Mouse (Mus musculus): ENCODE results near the gene Tmub1. TPM values are rescaled to one million over a fixed set of nuclear protein-coding genes. Genes with fewer than 3 reads are reported as not detected.

The Tmub1 gene
- polyA plus RNA-seq, 1 experiment = 60.0 TPM

DNA sequence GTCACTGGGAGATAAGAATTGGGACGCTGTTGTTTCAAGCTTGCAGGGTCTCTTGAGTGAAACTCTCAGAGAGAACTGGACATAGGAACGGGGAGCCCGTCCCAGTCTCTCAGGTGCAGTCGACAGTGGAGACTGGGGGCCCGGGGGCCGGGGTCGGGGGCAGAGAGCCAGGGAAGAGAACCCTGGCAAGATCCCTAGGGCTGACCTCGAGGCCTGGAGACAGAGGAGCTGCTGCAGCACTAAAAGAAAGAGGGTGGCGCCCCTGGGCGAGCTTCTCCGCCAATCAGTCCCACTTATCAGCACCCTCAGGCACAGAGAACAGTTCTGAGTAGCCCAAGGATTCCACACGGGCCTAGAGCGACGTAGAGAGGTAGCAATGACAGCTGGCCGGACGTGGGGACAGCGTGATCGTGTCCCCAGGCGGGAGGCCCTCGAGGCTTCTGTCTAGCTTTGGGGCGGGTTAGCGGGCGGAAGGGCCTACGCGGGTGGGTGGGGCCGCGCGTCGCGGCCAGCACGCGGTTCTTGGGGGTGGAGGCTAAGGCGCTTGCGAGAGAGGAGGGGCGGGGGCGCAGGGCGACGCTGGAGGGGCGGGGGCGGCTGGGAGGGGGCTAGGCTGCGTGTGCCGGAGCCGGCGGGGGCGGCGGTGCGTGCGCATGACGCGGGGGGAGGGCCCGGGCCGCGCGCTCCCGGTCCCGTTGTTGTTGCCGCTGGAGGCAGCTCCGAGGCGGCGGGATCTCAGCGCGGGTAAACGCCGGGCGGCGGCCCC, 3.8 kb upstream of the Tmub1 start:
- TF ChIP-seq POLR2A (IDR thresholded peaks at IDR 0.05; ENCODE audit: low read depth, low read length) = peak; percentile 47
- TF ChIP-seq CTCF (conservative IDR thresholded peaks at IDR 0.05; ENCODE audit: insufficient read depth, insufficient read length, low read depth, low read length) = no peak
- DNase-seq = peak; percentile 88
- peaks cover 13% of the 10 kb centered on the region for H3K4me1 ChIP-seq (ENCODE audit: control insufficient read depth, insufficient read depth, low read length)

DNA sequence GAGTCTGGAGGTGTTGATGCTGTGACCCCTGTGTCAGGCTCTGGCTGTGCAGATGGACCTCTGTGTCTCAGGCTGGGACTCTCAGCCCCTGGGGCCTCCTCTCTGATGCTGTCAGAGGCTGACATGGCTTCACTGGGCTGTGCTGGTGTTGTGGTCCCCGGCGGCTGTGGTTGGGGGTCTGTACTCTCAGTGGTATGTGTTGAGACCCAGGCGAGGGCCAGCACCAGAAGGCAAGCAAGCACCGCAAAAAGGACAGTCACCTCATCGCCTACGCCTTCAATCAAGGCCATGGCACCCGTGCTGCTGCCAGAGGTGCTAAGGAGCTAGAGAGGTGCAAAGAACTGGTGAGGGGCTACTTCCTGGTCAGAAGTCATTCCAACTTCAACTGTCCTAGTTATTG, 1.0 kb downstream of the Tmub1 start:
- H3K27ac ChIP-seq (ENCODE audit: insufficient read depth, low read depth, low read length) = no peak overlapping the region
- no peaks in the 10 kb centered on the region for H3K27me3 ChIP-seq (replicated peaks; ENCODE audit: control insufficient read depth, insufficient read depth, low read length)
- no peak for TF ChIP-seq POLR2A (IDR thresholded peaks at IDR 0.05; ENCODE audit: low read depth, low read length)
- no peak for TF ChIP-seq CTCF (conservative IDR thresholded peaks at IDR 0.05; ENCODE audit: insufficient read depth, insufficient read length, low read depth, low read length)
- H3K36me3 ChIP-seq (ENCODE audit: control insufficient read depth, insufficient read depth, low read length) = no peaks in the 10 kb centered on the region
- H3K4me1 ChIP-seq (ENCODE audit: control insufficient read depth, insufficient read depth, low read length) = peaks cover 18% of the 10 kb centered on the region
- H3K4me3 ChIP-seq (ENCODE audit: insufficient read depth, low read depth, low read length) = no peak overlapping the region
- no peak for DNase-seq
- 96% methylated on average over 7 of the region's 7 CpGs for WGBS

More for the DNA sequence above, 3.8 kb upstream of the Tmub1 start:
- Histone ChIP-seq H3K4me3 (ENCODE audit: insufficient read depth, low read depth, low read length) (peak overlapping the region; percentile 71), H3K27ac (ENCODE audit: insufficient read depth, low read depth, low read length) (peak overlapping the region; percentile 92), H3K27me3 (replicated peaks; ENCODE audit: control insufficient read depth, insufficient read depth, low read length) (no peaks in the 10 kb centered on the region), H3K36me3 (ENCODE audit: control insufficient read depth, insufficient read depth, low read length) (no peaks in the 10 kb centered on the region)
- WGBS = 4% methylated on average over 66 of the region's 66 CpGs

DNA sequence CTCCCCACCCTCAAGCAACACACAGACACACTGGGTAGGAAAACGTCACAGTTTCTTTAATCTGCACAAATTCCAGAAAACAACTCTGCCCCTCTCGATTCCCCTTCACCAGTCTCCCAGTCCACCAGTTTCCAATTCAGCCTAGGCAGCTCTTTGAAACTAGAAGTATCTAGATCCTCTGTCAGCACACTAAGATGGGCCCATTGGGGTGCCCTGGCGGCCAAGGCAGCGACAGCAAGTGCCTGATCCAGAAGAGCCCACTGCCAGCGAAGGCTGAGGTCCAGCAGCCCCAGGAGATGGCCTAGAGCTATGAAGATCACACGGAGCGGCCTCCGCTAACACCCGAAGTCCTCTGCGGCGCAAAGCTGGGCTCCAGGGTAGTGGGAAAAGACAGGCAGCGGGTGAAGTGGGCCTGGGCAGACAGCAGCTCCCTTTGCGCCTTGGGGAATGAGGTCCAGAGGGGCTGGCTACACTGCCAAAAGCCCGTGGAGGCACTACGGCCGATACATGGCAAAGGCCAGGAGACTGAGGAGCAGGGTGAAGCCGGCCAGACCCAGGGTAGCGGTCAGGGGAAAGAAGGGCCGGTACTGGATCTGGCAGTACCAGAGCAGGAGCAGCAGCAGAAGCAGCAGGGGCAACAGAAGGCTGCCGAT, 2.1 kb downstream of the Tmub1 start:
- TF ChIP-seq CTCF (conservative IDR thresholded peaks at IDR 0.05; ENCODE audit: insufficient read depth, insufficient read length, low read depth, low read length) (no peak), POLR2A (IDR thresholded peaks at IDR 0.05; ENCODE audit: low read depth, low read length) (no peak)
- WGBS = 63% methylated on average over 20 of the region's 20 CpGs
- Histone ChIP-seq H3K4me3 (ENCODE audit: insufficient read depth, low read depth, low read length) (peak overlapping the region; percentile 96), H3K36me3 (ENCODE audit: control insufficient read depth, insufficient read depth, low read length) (no peaks in the 10 kb centered on the region), H3K27me3 (replicated peaks; ENCODE audit: control insufficient read depth, insufficient read depth, low read length) (no peaks in the 10 kb centered on the region), H3K4me1 (ENCODE audit: control insufficient read depth, insufficient read depth, low read length) (peaks cover 18% of the 10 kb centered on the region), H3K27ac (ENCODE audit: insufficient read depth, low read depth, low read length) (peak overlapping the region; percentile 86)
- DNase-seq = no peak

GRCm38 (mm10) chr5:24444746-24445427, 2.8 kb downstream of the Tmub1 start, which contains the start of gene Fastk:
TSS of gene Fastk (minus strand) at chr5:24445287.
- WGBS = under 1% methylated on average over 60 of the region's 60 CpGs
- no peaks in the 10 kb centered on the region for H3K36me3 ChIP-seq (ENCODE audit: control insufficient read depth, insufficient read depth, low read length)
- peak; percentile 96 for DNase-seq
- H3K27ac ChIP-seq (ENCODE audit: insufficient read depth, low read depth, low read length) = peak within 1 kb of the TSS; percentile 96
- H3K27me3 ChIP-seq (replicated peaks; ENCODE audit: control insufficient read depth, insufficient read depth, low read length) = no peaks in the 10 kb centered on the region
- peaks cover 18% of the 10 kb centered on the region for H3K4me1 ChIP-seq (ENCODE audit: control insufficient read depth, insufficient read depth, low read length)
- no peak for TF ChIP-seq CTCF (conservative IDR thresholded peaks at IDR 0.05; ENCODE audit: insufficient read depth, insufficient read length, low read depth, low read length)
- TF ChIP-seq POLR2A (IDR thresholded peaks at IDR 0.05; ENCODE audit: low read depth, low read length) = peak; percentile 46
- peak within 1 kb of the TSS; percentile 96 for H3K4me3 ChIP-seq (ENCODE audit: insufficient read depth, low read depth, low read length)

DNA sequence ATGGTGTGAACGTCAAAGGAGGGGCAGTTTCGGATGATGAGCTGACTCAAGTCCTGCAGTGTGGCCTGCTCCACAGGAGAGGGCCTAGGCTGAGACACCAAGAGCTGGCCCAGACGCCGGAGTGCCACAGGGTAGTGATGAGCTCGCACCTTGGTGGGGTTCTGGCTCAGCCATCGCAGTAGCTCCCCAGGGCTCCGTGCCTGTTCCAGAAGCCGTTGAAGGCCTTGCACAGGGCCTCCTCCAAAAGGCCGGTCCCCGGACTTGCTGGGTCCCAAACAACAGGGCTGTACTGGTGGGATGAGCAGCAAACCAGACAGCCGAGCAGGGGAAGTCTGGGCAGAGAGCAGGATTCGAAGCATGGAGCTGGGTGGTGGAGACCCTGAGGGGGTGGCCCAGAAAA, 3.7 kb downstream of the Tmub1 start:
- no peaks in the 10 kb centered on the region for H3K27me3 ChIP-seq (replicated peaks; ENCODE audit: control insufficient read depth, insufficient read depth, low read length)
- no peak for DNase-seq
- 72% methylated on average over 12 of the region's 12 CpGs for WGBS
- peaks cover 18% of the 10 kb centered on the region for H3K4me1 ChIP-seq (ENCODE audit: control insufficient read depth, insufficient read depth, low read length)
- TF ChIP-seq POLR2A (IDR thresholded peaks at IDR 0.05; ENCODE audit: low read depth, low read length) = no peak
- TF ChIP-seq CTCF (conservative IDR thresholded peaks at IDR 0.05; ENCODE audit: insufficient read depth, insufficient read length, low read depth, low read length) = no peak
- H3K36me3 ChIP-seq (ENCODE audit: control insufficient read depth, insufficient read depth, low read length) = no peaks in the 10 kb centered on the region
- no peak overlapping the region for H3K27ac ChIP-seq (ENCODE audit: insufficient read depth, low read depth, low read length)
- H3K4me3 ChIP-seq (ENCODE audit: insufficient read depth, low read depth, low read length) = peak overlapping the region; percentile 96

GRCm38 (mm10) chr5:24443204-24443603, 4.5 kb downstream of the Tmub1 start:
- TF ChIP-seq CTCF (conservative IDR thresholded peaks at IDR 0.05; ENCODE audit: insufficient read depth, insufficient read length, low read depth, low read length) (no peak), POLR2A (IDR thresholded peaks at IDR 0.05; ENCODE audit: low read depth, low read length) (no peak)
- H3K27me3 ChIP-seq (replicated peaks; ENCODE audit: control insufficient read depth, insufficient read depth, low read length) = no peaks in the 10 kb centered on the region
- no peak overlapping the region for H3K4me3 ChIP-seq (ENCODE audit: insufficient read depth, low read depth, low read length)
- H3K36me3 ChIP-seq (ENCODE audit: control insufficient read depth, insufficient read depth, low read length) = no peaks in the 10 kb centered on the region
- H3K27ac ChIP-seq (ENCODE audit: insufficient read depth, low read depth, low read length) = no peak overlapping the region
- WGBS = 81% methylated on average over 7 of the region's 7 CpGs
- H3K4me1 ChIP-seq (ENCODE audit: control insufficient read depth, insufficient read depth, low read length) = peaks cover 18% of the 10 kb centered on the region
- no peak for DNase-seq

DNA sequence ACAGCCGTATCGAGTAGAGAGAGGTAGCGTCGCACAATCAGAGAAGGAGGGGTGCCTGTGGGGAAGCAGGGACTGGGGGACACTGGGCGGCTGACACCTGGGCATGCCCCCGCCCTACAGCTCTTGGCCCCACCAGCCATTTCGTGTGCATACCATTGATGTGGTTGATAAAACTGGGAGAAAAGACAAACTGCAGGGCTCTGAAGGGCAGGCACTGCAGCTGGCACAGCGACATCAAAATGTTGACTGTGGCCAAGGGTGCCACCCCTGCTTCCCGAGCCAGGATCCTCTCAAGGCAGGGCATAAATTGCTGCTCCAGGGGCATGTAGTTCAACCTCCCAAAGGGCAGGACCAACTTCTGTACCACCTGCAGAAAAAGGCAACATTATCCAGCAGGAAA, 5.6 kb downstream of the Tmub1 start:
- no peak overlapping the region for H3K4me3 ChIP-seq (ENCODE audit: insufficient read depth, low read depth, low read length)
- no peak overlapping the region for H3K27ac ChIP-seq (ENCODE audit: insufficient read depth, low read depth, low read length)
- no peaks in the 10 kb centered on the region for H3K27me3 ChIP-seq (replicated peaks; ENCODE audit: control insufficient read depth, insufficient read depth, low read length)
- peaks cover 14% of the 10 kb centered on the region for H3K4me1 ChIP-seq (ENCODE audit: control insufficient read depth, insufficient read depth, low read length)
- no peak for DNase-seq
- 78% methylated on average over 9 of the region's 9 CpGs for WGBS
- H3K36me3 ChIP-seq (ENCODE audit: control insufficient read depth, insufficient read depth, low read length) = no peaks in the 10 kb centered on the region
- no peak for TF ChIP-seq POLR2A (IDR thresholded peaks at IDR 0.05; ENCODE audit: low read depth, low read length)
- TF ChIP-seq CTCF (conservative IDR thresholded peaks at IDR 0.05; ENCODE audit: insufficient read depth, insufficient read length, low read depth, low read length) = no peak

Measured in kidney, adult 2 months (tissue).